Mouse (Mus musculus) kidney, postnatal 10 days (tissue): ENCODE results near the gene Gm3409.
"Not testable (repeated sequence)": the region's sequence is repeated elsewhere in the genome, so short reads cannot be mapped to it uniquely, and the experiment has no call there.

Experiments
- DNase-seq: peaks from one replicate; pipeline ENCODE4 v3.0.0; 2021; ENCODE audit warnings: mixed read lengths

The Gm3409 gene

GRCm38 (mm10) chr5:146537347-146537746, at the start of gene Gm3409:
Gene Gm3409, plus strand, starts transcription at chr5:146537647.
- DNase-seq, result not testable (repeated sequence)

GRCm38 (mm10) chr5:146488959-146489358, 48.5 kb upstream of the Gm3409 start:
- peak; percentile 66 for DNase-seq

- not testable (repeated sequence) for DNase-seq
These were observed 46.4 kb upstream of the Gm3409 start, which contains the start of gene Gm6370 for GRCm38 (mm10) chr5:146491063-146491462. Gene Gm6370, plus strand, starts transcription at chr5:146491363.

GRCm38 (mm10) chr5:146502099-146502498, 35.3 kb upstream of the Gm3409 start, which contains the start of gene 4930449I24Rik:
Gene 4930449I24Rik, plus strand, starts transcription at chr5:146502399.
- not testable (repeated sequence) for DNase-seq

- DNase-seq, result not testable (repeated sequence)
These were observed 23.6 kb upstream of the Gm3409 start, which contains the start of gene Gm3402 for GRCm38 (mm10) chr5:146513823-146514222. Gene Gm3402, plus strand, starts transcription at chr5:146514123.

- DNase-seq, result not testable (repeated sequence)
These were observed 11.9 kb upstream of the Gm3409 start, which contains the start of gene Gm3404 for GRCm38 (mm10) chr5:146525501-146525900. Gene Gm3404, plus strand, starts transcription at chr5:146525801.

- not testable (repeated sequence) for DNase-seq
These were observed 18.4 kb downstream of the Gm3409 start, which contains the start of gene Gm3415 for GRCm38 (mm10) chr5:146555836-146556235. Gene Gm3415, plus strand, starts transcription at chr5:146556136.

- no peak for DNase-seq
These were observed 26.8 kb downstream of the Gm3409 start for GRCm38 (mm10) chr5:146564259-146564658.

GRCm38 (mm10) chr5:146567054-146567453, 29.6 kb downstream of the Gm3409 start:
- no peak for DNase-seq

GRCm38 (mm10) chr5:146570179-146570578, 32.7 kb downstream of the Gm3409 start:
- DNase-seq, result not testable (repeated sequence)

- not testable (repeated sequence) for DNase-seq
These were observed 34.6 kb downstream of the Gm3409 start for GRCm38 (mm10) chr5:146571830-146572734.

GRCm38 (mm10) chr5:146572735-146573042, 35.2 kb downstream of the Gm3409 start:
- DNase-seq, result not testable (repeated sequence)

- no peak for DNase-seq
These were observed 39.2 kb downstream of the Gm3409 start for GRCm38 (mm10) chr5:146576668-146577067.

GRCm38 (mm10) chr5:146584156-146584477, 46.7 kb downstream of the Gm3409 start:
- DNase-seq, result no peak

GRCm38 (mm10) chr5:146584478-146585306, 47.2 kb downstream of the Gm3409 start, which contains the start of gene Gpr12:
Gene Gpr12, minus strand, starts transcription at chr5:146585239.
- peak; percentile 40 for DNase-seq

- DNase-seq, result no peak
These were observed 47.8 kb downstream of the Gm3409 start for GRCm38 (mm10) chr5:146585307-146585651.

GRCm38 (mm10) chr5:146586357-146587070, 49.1 kb downstream of the Gm3409 start:
- no peak for DNase-seq
